Mouse (Mus musculus) E14TG2a.4 (cell line): Measurements from ENCODE around the gene Dolpp1.

Experiments used
- CTCF ChIP-seq: conservative IDR thresholded peaks from 2 replicates; pipeline ENCODE4 v1.5.1; 2014; ENCODE audit warnings: low read length
- POU5F1 ChIP-seq: IDR thresholded peaks from 2 replicates; pipeline ENCODE4 v1.6.1; 2014; ENCODE audit warnings: low read length, borderline replicate concordance

- TF ChIP-seq CTCF, result no peak
- no peak for TF ChIP-seq POU5F1
Observed at GRCm38 (mm10) chr2:30444006-30444405, 52.0 kb downstream of the Dolpp1 start.
